Mouse (Mus musculus) heart, adult 2 months (tissue): ENCODE measurements around the gene Mesp1. TPM values are rescaled to one million over a fixed set of nuclear protein-coding genes. Genes with fewer than 3 reads are reported as not detected.

ENCODE experiments used
- DNase-seq, 2 experiments: peaks; one replicate each; pipeline ENCODE4 v3.0.0; 2021
- H3K27ac ChIP-seq: fragments of 200-600 bp; 2 replicates; pipeline ENCODE4 v1.8.1; 2022
- H3K27me3 ChIP-seq: fragments of 200-500 bp; 2 replicates; pipeline ENCODE4 v1.6.1; 2012; ENCODE audit warnings: mild to moderate bottlenecking, low read length, inconsistent platforms, mixed read lengths; ENCODE audit not compliant: control insufficient read depth, insufficient read depth
- H3K36me3 ChIP-seq: fragments of 200-500 bp; 2 replicates; pipeline ENCODE4 v1.6.1; 2012; ENCODE audit warnings: low read length, inconsistent platforms; ENCODE audit not compliant: control insufficient read depth, insufficient read depth
- H3K4me1 ChIP-seq: fragments of 200-500 bp; 2 replicates; pipeline ENCODE4 v1.6.1; 2011; ENCODE audit warnings: low read length; ENCODE audit not compliant: control insufficient read depth, insufficient read depth
- H3K4me3 ChIP-seq: fragments of 200-600 bp; 2 replicates; pipeline ENCODE4 v1.8.1; 2022
- H3K79me2 ChIP-seq: fragments of 200-500 bp; replicated peaks from 2 replicates; pipeline ENCODE4 v1.6.1; 2012; ENCODE audit warnings: mild to moderate bottlenecking, inconsistent platforms, low read length, moderate library complexity, mixed read lengths; ENCODE audit not compliant: control insufficient read depth, insufficient read depth
- H3K9ac ChIP-seq: fragments of 200-500 bp; 2 replicates; pipeline ENCODE4 v1.6.1; 2012; ENCODE audit warnings: low read depth, mild to moderate bottlenecking, control low read depth, inconsistent platforms, low read length, mixed read lengths
- CTCF ChIP-seq: fragments of 200-600 bp; IDR thresholded peaks from 2 replicates; pipeline ENCODE4 v1.8.1; 2022; ENCODE audit warnings: antibody characterized with exemption, mild to moderate bottlenecking, moderate library complexity
- EP300 ChIP-seq: fragments of 200-500 bp; IDR thresholded peaks from 2 replicates; pipeline ENCODE4 v1.6.1; 2011; ENCODE audit warnings: low read depth, low read length, control low read depth; ENCODE audit not compliant: insufficient read depth
- POLR2A ChIP-seq: fragments of 200-500 bp; IDR thresholded peaks from 2 replicates; pipeline ENCODE4 v1.6.1; 2011; ENCODE audit warnings: mild to moderate bottlenecking, low read depth, low read length, control low read depth; ENCODE audit not compliant: insufficient read depth
- WGBS: fragments of 180-500 bp; shearing (Covaris S2); methylation state at CpG from one replicate; pipeline ENCODE4 v1.1.7; 2018; 5-methylcytosine and 5-hydroxymethylcytosine counted together
- intact Hi-C: fragments of 180-260 bp; cut with DNase I; formaldehyde crosslinking; loops from one replicate; pipeline ENCODE4 v1.15.1; 2025
- polyA plus RNA-seq: library from polyadenylated mRNA; depleted of rRNA; stranded (reverse); fragments of >200 nt; gene quantifications from 2 replicates; pipeline ENCODE4 v1.2.3, GENCODE M21; 2012
- total RNA-seq, 2 experiments: library from RNA; stranded (reverse); gene quantifications; 2 replicates each; pipeline ENCODE4 v1.2.3; 2021

Gene Mesp1
- total and polyA plus RNA-seq, 3 experiments: not detected

GRCm38 (mm10) chr7:79831145-79831544 lies 37.6 kb upstream of the Mesp1 start:
- H3K9ac ChIP-seq: no peak overlapping the region
- H3K27me3 ChIP-seq: no peaks in the 10 kb centered on the region
- intact Hi-C loops: no loop called here
- H3K4me1 ChIP-seq: no peaks in the 10 kb centered on the region; the same call in 1 of the 2 replicates
- WGBS: 59% methylated on average over 6 of the region's 6 CpGs
- no peaks in the 10 kb centered on the region for H3K36me3 ChIP-seq
- H3K4me3 ChIP-seq: no peak overlapping the region
- H3K27ac ChIP-seq: peak overlapping the region; percentile 49
- no peak for TF ChIP-seq EP300
- TF ChIP-seq POLR2A: no peak
- no peak for TF ChIP-seq CTCF
- no peak for DNase-seq
- H3K79me2 ChIP-seq: no peaks in the 10 kb centered on the region

GRCm38 (mm10) chr7:79828341-79828740 lies 34.8 kb upstream of the Mesp1 start:
- 83% methylated on average over 3 of the region's 3 CpGs for WGBS
- TF ChIP-seq CTCF: no peak
- no peak for TF ChIP-seq EP300
- no peak for TF ChIP-seq POLR2A
- Histone ChIP-seq H3K27me3 (no peaks in the 10 kb centered on the region), H3K4me1 (no peaks in the 10 kb centered on the region; the same call in 1 of the 2 replicates), H3K79me2 (no peaks in the 10 kb centered on the region), H3K9ac (no peak overlapping the region), H3K4me3 (no peak overlapping the region), H3K36me3 (no peaks in the 10 kb centered on the region), H3K27ac (no peak overlapping the region)
- intact Hi-C loops: no loop called here
- no peak for DNase-seq

- H3K79me2 ChIP-seq: no peaks in the 10 kb centered on the region
- intact Hi-C loops: no loop called here
- H3K27ac ChIP-seq: no peak overlapping the region
- no peak for DNase-seq
- H3K9ac ChIP-seq: no peak overlapping the region
- no peaks in the 10 kb centered on the region for H3K4me1 ChIP-seq
- no peaks in the 10 kb centered on the region for H3K27me3 ChIP-seq
- H3K36me3 ChIP-seq: no peaks in the 10 kb centered on the region
- H3K4me3 ChIP-seq: no peak overlapping the region
- 81% methylated on average over 12 of the region's 12 CpGs for WGBS
- TF ChIP-seq POLR2A (no peak), EP300 (no peak), CTCF (no peak)
Observed at GRCm38 (mm10) chr7:79822092-79822695, 28.6 kb upstream of the Mesp1 start.

GRCm38 (mm10) chr7:79819996-79820395 lies 26.4 kb upstream of the Mesp1 start:
- no peak overlapping the region for H3K9ac ChIP-seq
- 75% methylated on average over 11 of the region's 11 CpGs for WGBS
- intact Hi-C loops: no loop called here

GRCm38 (mm10) chr7:79819515-79819914 lies 25.9 kb upstream of the Mesp1 start:
- no peak for DNase-seq
- H3K79me2 ChIP-seq: no peaks in the 10 kb centered on the region
- no peaks in the 10 kb centered on the region for H3K36me3 ChIP-seq
- intact Hi-C loops: no loop called here
- H3K27me3 ChIP-seq: no peaks in the 10 kb centered on the region
- TF ChIP-seq EP300 (no peak), POLR2A (no peak), CTCF (no peak)
- no peak overlapping the region for H3K27ac ChIP-seq
- no peak overlapping the region for H3K4me3 ChIP-seq
- no peaks in the 10 kb centered on the region for H3K4me1 ChIP-seq
- no peak overlapping the region for H3K9ac ChIP-seq
- 30% methylated on average over 4 of the region's 4 CpGs for WGBS

More at GRCm38 (mm10) chr7:79819996-79820395, 26.4 kb upstream of the Mesp1 start:
- Histone ChIP-seq H3K36me3 (no peaks in the 10 kb centered on the region), H3K4me1 (no peaks in the 10 kb centered on the region), H3K79me2 (no peaks in the 10 kb centered on the region), H3K27me3 (no peaks in the 10 kb centered on the region), H3K4me3 (no peak overlapping the region), H3K27ac (no peak overlapping the region)
- TF ChIP-seq POLR2A (no peak), EP300 (no peak), CTCF (no peak)
- DNase-seq: no peak

GRCm38 (mm10) chr7:79818321-79818720 lies 24.7 kb upstream of the Mesp1 start:
- WGBS: 26% methylated on average over 6 of the region's 6 CpGs
- no peak overlapping the region for H3K4me3 ChIP-seq
- intact Hi-C loops: no loop called here
- H3K79me2 ChIP-seq: no peaks in the 10 kb centered on the region
- TF ChIP-seq POLR2A (no peak), CTCF (no peak), EP300 (no peak)
- no peaks in the 10 kb centered on the region for H3K36me3 ChIP-seq
- H3K27ac ChIP-seq: no peak overlapping the region
- H3K9ac ChIP-seq: no peak overlapping the region
- no peaks in the 10 kb centered on the region for H3K27me3 ChIP-seq
- no peak for DNase-seq
- H3K4me1 ChIP-seq: no peaks in the 10 kb centered on the region
